Mouse (Mus musculus) MEL (cell line): Measurements from ENCODE around the gene Olfr1313. TPM values are rescaled to one million over a fixed set of nuclear protein-coding genes. Genes with fewer than 3 reads are reported as not detected.

Experiments
- DNase-seq: peaks from one replicate; pipeline ENCODE4 v3.0.0; 2011; ENCODE audit warnings: low read depth, low spot score
- H3K27ac ChIP-seq: 2 replicates; pipeline ENCODE4 v1.5.1; 2012; ENCODE audit warnings: low read depth, mild to moderate bottlenecking, control low read depth, low read length, moderate library complexity; ENCODE audit not compliant: control insufficient read depth
- H3K27me3 ChIP-seq, 2 experiments: fragments of 150-350 bp in 1 of 2; sonication (generic) in 1 of 2; 2 replicates each; pipeline ENCODE4 v1.6.1; 2012; ENCODE audit warnings: low read length in 2 of 2, mild to moderate bottlenecking in 2 of 2, improper control_type of control experiment in 1 of 2, moderate library complexity in 1 of 2; ENCODE audit not compliant: insufficient read depth in 2 of 2, control insufficient read depth in 1 of 2
- H3K36me3 ChIP-seq, 2 experiments: 2 replicates each; pipeline ENCODE4 v1.6.1; 2012 to 2014; ENCODE audit warnings: low read length in 2 of 2, improper control_type of control experiment in 1 of 2, inconsistent platforms in 1 of 2, mild to moderate bottlenecking in 1 of 2; ENCODE audit not compliant: insufficient read depth in 2 of 2, control insufficient read depth in 1 of 2
- H3K4me1 ChIP-seq, 2 experiments: fragments of 150-350 bp in 1 of 2; sonication (generic) in 1 of 2; 2 replicates each; pipeline ENCODE4 v1.6.1; 2012; ENCODE audit warnings: low read length in 2 of 2, improper control_type of control experiment in 1 of 2, mild to moderate bottlenecking in 1 of 2; ENCODE audit not compliant: insufficient read depth in 2 of 2, control insufficient read depth in 1 of 2
- H3K4me3 ChIP-seq, 2 experiments: fragments of 150-350 bp in 1 of 2; sonication (generic) in 1 of 2; 2 replicates each; pipeline ENCODE4 v1.5.1; 2012; ENCODE audit warnings: low read depth in 2 of 2, low read length in 2 of 2, mild to moderate bottlenecking in 2 of 2, moderate library complexity in 2 of 2, control low read depth in 1 of 2, improper control_type of control experiment in 1 of 2; ENCODE audit not compliant: control insufficient read depth in 1 of 2, insufficient read depth in 1 of 2
- H3K79me2 ChIP-seq: 2 replicates; pipeline ENCODE4 v1.6.1; 2012; ENCODE audit warnings: mild to moderate bottlenecking, low read length, moderate library complexity; ENCODE audit not compliant: control insufficient read depth, poor library complexity, insufficient read depth
- H3K9ac ChIP-seq: 2 replicates; pipeline ENCODE4 v1.6.1; 2012; ENCODE audit warnings: low read depth, mild to moderate bottlenecking, control low read depth, low read length, moderate library complexity; ENCODE audit not compliant: control insufficient read depth, poor library complexity, severe bottlenecking
- H3K9me3 ChIP-seq: fragments of 150-350 bp; sonication (generic); replicated peaks from 2 replicates; pipeline ENCODE4 v1.6.1; 2012; ENCODE audit warnings: mild to moderate bottlenecking, low read length, improper control_type of control experiment, moderate library complexity; ENCODE audit not compliant: insufficient read depth
- CTCF ChIP-seq, 3 experiments: IDR thresholded peaks in 2 of 3; conservative IDR thresholded peaks in 1 of 3; 2 replicates each; pipeline ENCODE4 v1.5.1; 2011 to 2012; ENCODE audit warnings: low read length in 3 of 3, low read depth in 2 of 3, mild to moderate bottlenecking in 2 of 3, improper control_type of control experiment in 1 of 3, inconsistent platforms in 1 of 3, mixed read lengths in 1 of 3, moderate library complexity in 1 of 3; ENCODE audit not compliant: control insufficient read depth in 1 of 3, insufficient read depth in 1 of 3, poor library complexity in 1 of 3, severe bottlenecking in 1 of 3
- EP300 ChIP-seq, 2 experiments: IDR thresholded peaks; 2 replicates each; pipeline ENCODE4 v1.6.1; 2011; ENCODE audit warnings: improper control_type of control experiment in 2 of 2, low read length in 2 of 2, low read depth in 1 of 2, mild to moderate bottlenecking in 1 of 2
- JUND ChIP-seq: IDR thresholded peaks from 2 replicates; pipeline ENCODE4 v1.6.1; 2011; ENCODE audit warnings: low read depth, mild to moderate bottlenecking, improper control_type of control experiment, low read length
- KAT2A ChIP-seq: conservative IDR thresholded peaks from 2 replicates; pipeline ENCODE4 v1.6.1; 2012; ENCODE audit warnings: low read depth, low read length, improper control_type of control experiment, inconsistent platforms
- MAFK ChIP-seq: IDR thresholded peaks from 2 replicates; pipeline ENCODE4 v1.6.1; 2011; ENCODE audit warnings: low read depth, mild to moderate bottlenecking, low read length, improper control_type of control experiment, borderline replicate concordance
- MAZ ChIP-seq: IDR thresholded peaks from 2 replicates; pipeline ENCODE4 v1.6.1; 2012; ENCODE audit warnings: low read depth, mild to moderate bottlenecking, inconsistent platforms, low read length, improper control_type of control experiment
- MEF2A ChIP-seq: IDR thresholded peaks from 2 replicates; pipeline ENCODE4 v1.6.1; 2014; ENCODE audit warnings: low read depth, mild to moderate bottlenecking, inconsistent platforms, low read length, improper control_type of control experiment; ENCODE audit not compliant: poor library complexity, insufficient replicate concordance, severe bottlenecking; ENCODE audit errors: extremely low read depth
- TBP ChIP-seq: IDR thresholded peaks from 2 replicates; pipeline ENCODE4 v1.8.0; 2011; ENCODE audit warnings: low read depth, low read length, improper control_type of control experiment
- UBTF ChIP-seq: IDR thresholded peaks from 2 replicates; pipeline ENCODE4 v1.6.1; 2012; ENCODE audit warnings: low read depth, mild to moderate bottlenecking, inconsistent platforms, low read length, improper control_type of control experiment, moderate library complexity, borderline replicate concordance; ENCODE audit not compliant: insufficient read depth
- ZC3H11A ChIP-seq: IDR thresholded peaks from 2 replicates; pipeline ENCODE4 v1.6.1; 2012; ENCODE audit warnings: low read depth, mild to moderate bottlenecking, inconsistent platforms, low read length, improper control_type of control experiment
- polyA plus RNA-seq, 2 experiments: library from polyadenylated mRNA; stranded (reverse) in 1 of 2; unstranded in 1 of 2; fragments of >175 nt in 1 of 2; fragments of >200 nt in 1 of 2; gene quantifications; 2 replicates each; pipeline versions ENCODE4 v1.2.1 to v1.2.4; 2012; ENCODE audit warnings: low replicate concordance in 2 of 2, low read depth in 1 of 2; ENCODE audit not compliant: insufficient read length in 2 of 2, insufficient read depth in 1 of 2, missing spikeins in 1 of 2
- total RNA-seq: library from RNA; depleted of rRNA; stranded (reverse); fragments of 300-350 nt; gene quantifications from 2 replicates; pipeline ENCODE4 v1.2.3, GENCODE M21; 2012; rRNA removed

Gene Olfr1313
- total and polyA plus RNA-seq, 3 experiments, result not detected

GRCm38 (mm10) chr2:112024312-112024711 lies 53.3 kb downstream of the Olfr1313 start, which contains the start of gene Olfr1311:
Olfr1311 (minus strand) TSS chr2:112024412.
- Histone ChIP-seq H3K4me1 (no peaks in the 10 kb centered on the region), H3K27me3 (peaks cover 0 to 1% of the 10 kb centered on the region in 2 experiments; a peak in 2 of 4 replicates), H3K79me2 (no peaks in the 10 kb centered on the region), H3K27ac (no peak within 1 kb of the TSS), H3K4me3 (no peak within 1 kb of the TSS), H3K9me3 (no peaks in the 10 kb centered on the region), H3K9ac (no peak within 1 kb of the TSS), H3K36me3 (no peaks in the 10 kb centered on the region)
- no peak for TF ChIP-seq KAT2A
- no peak for TF ChIP-seq TBP
- no peak for TF ChIP-seq MAFK
- TF ChIP-seq MAZ, result no peak
- no peak for TF ChIP-seq CTCF (IDR thresholded peaks at IDR 0.05 in 2 of 3, conservative IDR thresholded peaks at IDR 0.05 in 1 of 3; ENCODE audit: control insufficient read depth in 1 of 3, insufficient read depth in 1 of 3, low read depth in 2 of 3, low read length in 3 of 3, poor library complexity in 1 of 3, severe bottlenecking in 1 of 3)
- TF ChIP-seq JUND, result no peak
- no peak for TF ChIP-seq ZC3H11A
- TF ChIP-seq EP300 (IDR thresholded peaks at IDR 0.05; ENCODE audit: low read depth in 1 of 2, low read length in 2 of 2), result no peak
- TF ChIP-seq UBTF, result no peak
- TF ChIP-seq MEF2A, result no peak
- DNase-seq, result no peak

Other genes starting within 250 kb of the Olfr1313 start
- gene Olfr1305, start 200.7 kb downstream of the Olfr1313 start, total RNA-seq, result not detected in 2 replicates
- not detected for gene Olfr1305, start 200.7 kb downstream of the Olfr1313 start, polyA plus RNA-seq
- not detected in 2 replicates for gene Olfr1306, start 161.6 kb downstream of the Olfr1313 start, total RNA-seq
- gene Olfr1306, start 161.6 kb downstream of the Olfr1313 start, polyA plus RNA-seq, result not detected
- not detected in 2 replicates for gene Olfr1307, start 128.4 kb downstream of the Olfr1313 start, total RNA-seq
- under 1 TPM in 1 of 2 experiments, not detected in 1; under 0.01 TPM for gene Olfr1307, start 128.4 kb downstream of the Olfr1313 start, polyA plus RNA-seq
- not detected in 2 replicates for gene Olfr1308, start 112.9 kb downstream of the Olfr1313 start, total RNA-seq
- gene Olfr1308, start 112.9 kb downstream of the Olfr1313 start, polyA plus RNA-seq, result not detected
- gene Olfr1309, start 87.6 kb downstream of the Olfr1313 start, total RNA-seq, result not detected in 2 replicates
- not detected for gene Olfr1309, start 87.6 kb downstream of the Olfr1313 start, polyA plus RNA-seq
- gene Olfr1310, start 65.1 kb downstream of the Olfr1313 start, total RNA-seq, result not detected in 2 replicates
- gene Olfr1310, start 65.1 kb downstream of the Olfr1313 start, polyA plus RNA-seq, result not detected
- not detected in 2 replicates for gene Olfr1311, start 53.4 kb downstream of the Olfr1313 start, total RNA-seq
- not detected for gene Olfr1311, start 53.4 kb downstream of the Olfr1313 start, polyA plus RNA-seq
- gene Olfr1312, start 27.6 kb downstream of the Olfr1313 start, total RNA-seq, result not detected in 2 replicates
- gene Olfr1312, start 27.6 kb downstream of the Olfr1313 start, polyA plus RNA-seq, result not detected
- not detected in 2 replicates for gene Olfr1314, start 18.9 kb upstream of the Olfr1313 start, total RNA-seq
- gene Olfr1314, start 18.9 kb upstream of the Olfr1313 start, polyA plus RNA-seq, result not detected
- not detected in 2 replicates for gene Olfr1315-ps1, start 37.6 kb upstream of the Olfr1313 start, total RNA-seq
- not detected for gene Olfr1315-ps1, start 37.6 kb upstream of the Olfr1313 start, polyA plus RNA-seq
- gene Olfr1316, start 57.1 kb upstream of the Olfr1313 start, total RNA-seq, result not detected in 2 replicates
- not detected for gene Olfr1316, start 57.1 kb upstream of the Olfr1313 start, polyA plus RNA-seq
- not detected in 2 replicates for gene Olfr1317, start 62.5 kb upstream of the Olfr1313 start, total RNA-seq
- gene Olfr1317, start 62.5 kb upstream of the Olfr1313 start, polyA plus RNA-seq, result not detected
- gene Olfr1318, start 76.4 kb upstream of the Olfr1313 start, total RNA-seq, result not detected in 2 replicates
- not detected for gene Olfr1318, start 76.4 kb upstream of the Olfr1313 start, polyA plus RNA-seq
- gene Lpcat4, start 161.6 kb upstream of the Olfr1313 start, total RNA-seq, result 11.7 and 13.9 TPM in 2 replicates
- 10 to 100 TPM in 1 of 2 experiments, not detected in 1; 69.9 TPM for gene Lpcat4, start 161.6 kb upstream of the Olfr1313 start, polyA plus RNA-seq
- gene Nutm1, start 181.4 kb upstream of the Olfr1313 start, total RNA-seq, result 0.04 TPM in 1 of 2 replicates, not detected in the other
- gene Nutm1, start 181.4 kb upstream of the Olfr1313 start, polyA plus RNA-seq, result under 1 TPM in 1 of 2 experiments, not detected in 1; 0.13 TPM
- 275 and 283 TPM in 2 replicates for gene Nop10, start 184.1 kb upstream of the Olfr1313 start, total RNA-seq
- gene Nop10, start 184.1 kb upstream of the Olfr1313 start, polyA plus RNA-seq, result 100 to 1,000 TPM in 1 of 2 experiments, not detected in 1; 253 TPM
- gene Slc12a6, start 188.0 kb upstream of the Olfr1313 start, total RNA-seq, result 20.4 and 21.7 TPM in 2 replicates
- 10 to 100 TPM in 1 of 2 experiments, not detected in 1; 21.2 TPM for gene Slc12a6, start 188.0 kb upstream of the Olfr1313 start, polyA plus RNA-seq
- gene Gm21985, start 188.5 kb upstream of the Olfr1313 start, total RNA-seq, result 0.04 TPM in 1 of 2 replicates, not detected in the other
- gene Gm21985, start 188.5 kb upstream of the Olfr1313 start, polyA plus RNA-seq, result not detected